Mouse (Mus musculus) liver, postnatal 0 days (tissue): ENCODE data around the gene D430019H16Rik. TPM values are rescaled to one million over a fixed set of nuclear protein-coding genes. Genes with fewer than 3 reads are reported as not detected.

Source experiments
- ATAC-seq: fragments of 200-750 bp; cut with Nextera tagmentation; 2 replicates; pipeline ENCODE4 v1.8.0; 2017; ENCODE audit warnings: mild to moderate bottlenecking, moderate library complexity
- DNase-seq: peaks from one replicate; pipeline ENCODE4 v3.0.0-alpha.2; 2016
- H3K27ac ChIP-seq: fragments of 300-500 bp; sonication (generic); 2 replicates; pipeline ENCODE4 v1.5.1; 2014; ENCODE audit warnings: antibody characterized with exemption, moderate library complexity, mild to moderate bottlenecking, low read depth
- H3K27me3 ChIP-seq: fragments of 300-500 bp; sonication (generic); 2 replicates; pipeline ENCODE4 v1.6.1; 2014; ENCODE audit warnings: low read length, control low read depth, mixed read lengths; ENCODE audit not compliant: insufficient read depth
- H3K36me3 ChIP-seq: fragments of 300-500 bp; sonication (generic); replicated peaks from 2 replicates; pipeline ENCODE4 v1.6.1; 2014; ENCODE audit warnings: mild to moderate bottlenecking, control low read depth, low read length, moderate library complexity, mixed read lengths; ENCODE audit not compliant: insufficient read depth
- H3K4me1 ChIP-seq: fragments of 300-500 bp; sonication (generic); 2 replicates; pipeline ENCODE4 v1.6.1; 2014; ENCODE audit warnings: antibody characterized with exemption, mild to moderate bottlenecking, control low read depth; ENCODE audit not compliant: insufficient read depth
- H3K4me2 ChIP-seq: fragments of 300-500 bp; sonication (generic); 2 replicates; pipeline ENCODE4 v1.6.1; 2014; ENCODE audit warnings: low read depth, mild to moderate bottlenecking, low read length, moderate library complexity, mixed read lengths
- H3K4me3 ChIP-seq: fragments of 300-500 bp; sonication (generic); 2 replicates; pipeline ENCODE4 v1.5.1; 2014; ENCODE audit warnings: low read depth, low read length
- H3K9ac ChIP-seq: fragments of 300-500 bp; sonication (generic); replicated peaks from 2 replicates; pipeline ENCODE4 v1.6.1; 2014; ENCODE audit warnings: mild to moderate bottlenecking, moderate library complexity
- H3K9me3 ChIP-seq: fragments of 300-500 bp; sonication (generic); 2 replicates; pipeline ENCODE4 v1.6.1; 2016; ENCODE audit warnings: mild to moderate bottlenecking, control low read depth, low read length, mixed read lengths
- CTCF ChIP-seq: sonication (generic); IDR thresholded peaks from 2 replicates; pipeline ENCODE4 v1.5.1; 2016; ENCODE audit warnings: antibody characterized with exemption, low read depth
- EP300 ChIP-seq: IDR thresholded peaks from 2 replicates; pipeline ENCODE4 v1.6.1; 2016; ENCODE audit warnings: antibody characterized with exemption, low read depth, mild to moderate bottlenecking
- WGBS: fragments of 180-500 bp; shearing (Covaris S2); extraction: QIAGEN DNeasy Blood & Tissue Kit; methylation state at CpG from one replicate; pipeline ENCODE4 v1.1.7; 2014; ENCODE audit not compliant: insufficient replicate concordance; 5-methylcytosine and 5-hydroxymethylcytosine counted together
- polyA plus RNA-seq: library from polyadenylated mRNA; unstranded; fragments of >200 nt; fragmentation: Nextera tagmentation; extraction: Ambion mirVana; gene quantifications from 2 replicates; pipeline ENCODE4 v1.2.1, GENCODE M21; 2015

Gene D430019H16Rik
- polyA plus RNA-seq, 1 experiment from 2014 or later: 0.05 TPM

GRCm38 (mm10) chr12:105526829-105527228 is 73.2 kb downstream of the D430019H16Rik start:
- no peaks in the 10 kb centered on the region for H3K36me3 ChIP-seq
- no peak overlapping the region for H3K9ac ChIP-seq
- H3K27me3 ChIP-seq: no peaks in the 10 kb centered on the region
- no peak overlapping the region for H3K4me3 ChIP-seq
- no peak for TF ChIP-seq EP300
- no peak for TF ChIP-seq CTCF
- H3K4me1 ChIP-seq: no peaks in the 10 kb centered on the region
- H3K27ac ChIP-seq: no peak overlapping the region
- H3K9me3 ChIP-seq: no peaks in the 10 kb centered on the region
- WGBS: 67% methylated on average over 5 of the region's 5 CpGs
- no peak overlapping the region for H3K4me2 ChIP-seq
- ATAC-seq (no peak), DNase-seq (no peak)

GRCm38 (mm10) chr12:105529545-105529944 is 75.9 kb downstream of the D430019H16Rik start:
- WGBS: 31% methylated on average over 9 of the region's 9 CpGs

DNA sequence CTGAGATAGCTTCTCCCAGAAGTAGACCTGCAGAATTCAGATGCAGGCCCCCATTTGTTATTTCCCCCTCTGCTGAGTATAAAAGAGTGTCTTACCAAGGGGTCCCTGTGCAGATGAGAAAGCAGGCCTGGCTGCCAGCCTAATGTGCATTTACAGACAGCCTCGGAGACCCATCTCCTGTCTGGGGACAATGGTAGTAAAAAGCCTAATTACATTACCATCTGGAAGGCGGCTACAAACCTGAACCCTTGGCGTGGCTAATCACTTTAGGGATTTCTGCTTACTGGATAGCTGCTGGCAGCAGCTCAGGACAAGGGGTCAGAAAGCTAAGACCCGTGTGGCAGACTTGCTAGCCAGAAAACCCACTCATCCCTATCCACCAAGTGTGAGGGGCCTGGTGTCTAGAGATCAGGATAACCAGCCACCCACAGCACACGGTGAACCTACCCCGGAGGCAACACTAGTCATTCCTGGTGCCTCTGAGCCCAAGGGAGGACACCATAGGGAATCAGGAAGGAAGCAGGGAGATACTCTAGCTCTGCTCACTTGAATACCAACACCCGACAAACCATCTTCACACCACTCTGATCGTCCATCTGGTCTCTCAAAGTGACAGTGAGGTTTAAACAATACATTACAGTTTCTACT is 78.2 kb downstream of the D430019H16Rik start:
- TF ChIP-seq CTCF (no peak), EP300 (no peak)
- no peak for ATAC-seq
- Histone ChIP-seq H3K4me1 (0 out of 2 replicates have a peak, but pooled peaks cover 3% of the 10 kb centered on the region), H3K4me2 (no peak overlapping the region), H3K9me3 (no peaks in the 10 kb centered on the region), H3K27me3 (no peaks in the 10 kb centered on the region), H3K4me3 (no peak overlapping the region), H3K27ac (no peak overlapping the region), H3K36me3 (no peaks in the 10 kb centered on the region), H3K9ac (no peak overlapping the region)
- 60% methylated on average over 8 of the region's 8 CpGs for WGBS
- DNase-seq: no peak

More at GRCm38 (mm10) chr12:105529545-105529944, 75.9 kb downstream of the D430019H16Rik start:
- no peaks in the 10 kb centered on the region for H3K27me3 ChIP-seq
- H3K36me3 ChIP-seq: no peaks in the 10 kb centered on the region
- no peaks in the 10 kb centered on the region for H3K9me3 ChIP-seq
- ATAC-seq (no peak), DNase-seq (no peak)
- no peak overlapping the region for H3K4me3 ChIP-seq
- no peak overlapping the region for H3K4me2 ChIP-seq
- no peak for TF ChIP-seq EP300
- TF ChIP-seq CTCF: no peak
- H3K9ac ChIP-seq: no peak overlapping the region
- H3K4me1 ChIP-seq: no peaks in the 10 kb centered on the region
- H3K27ac ChIP-seq: no peak overlapping the region

DNA sequence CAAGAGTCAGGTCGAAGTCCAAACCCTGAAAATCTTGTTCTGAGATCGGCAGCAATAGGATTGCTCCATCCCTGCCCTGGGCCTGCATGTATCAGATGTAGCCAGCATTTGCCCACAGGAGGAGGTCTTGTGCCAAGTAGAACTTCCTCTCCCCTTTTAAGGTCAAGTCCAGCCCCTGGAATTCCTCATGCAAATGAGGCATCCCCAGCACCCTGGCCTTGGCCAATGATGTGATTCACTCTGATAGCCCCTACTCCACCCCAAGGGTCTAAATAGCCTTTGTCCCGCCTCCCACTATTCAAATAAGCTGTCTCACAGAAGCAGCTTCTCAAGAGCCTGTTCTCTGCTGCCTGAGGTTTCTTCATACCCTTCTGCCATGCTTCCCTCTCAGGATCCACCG is 81.2 kb downstream of the D430019H16Rik start:
- Histone ChIP-seq H3K9me3 (no peaks in the 10 kb centered on the region), H3K4me1 (0 out of 2 replicates have a peak, but pooled peaks cover 3% of the 10 kb centered on the region), H3K27me3 (no peaks in the 10 kb centered on the region), H3K4me2 (no peak overlapping the region), H3K4me3 (no peak overlapping the region), H3K36me3 (no peaks in the 10 kb centered on the region), H3K9ac (no peak overlapping the region), H3K27ac (no peak overlapping the region)
- no peak for DNase-seq
- TF ChIP-seq CTCF: no peak
- TF ChIP-seq EP300: no peak
- no peak for ATAC-seq
- 66% methylated on average over 4 of the region's 4 CpGs for WGBS

GRCm38 (mm10) chr12:105535968-105536760 is 82.5 kb downstream of the D430019H16Rik start:
- Histone ChIP-seq H3K27me3 (no peaks in the 10 kb centered on the region), H3K4me2 (no peak overlapping the region), H3K9me3 (no peaks in the 10 kb centered on the region), H3K27ac (no peak overlapping the region), H3K36me3 (no peaks in the 10 kb centered on the region), H3K4me3 (no peak overlapping the region), H3K4me1 (0 out of 2 replicates have a peak, but pooled peaks cover 3% of the 10 kb centered on the region), H3K9ac (no peak overlapping the region)
- DNase-seq: no peak
- WGBS: 48% methylated on average over 13 of the region's 13 CpGs
- no peak for TF ChIP-seq CTCF
- TF ChIP-seq EP300: no peak
- no peak for ATAC-seq

DNA sequence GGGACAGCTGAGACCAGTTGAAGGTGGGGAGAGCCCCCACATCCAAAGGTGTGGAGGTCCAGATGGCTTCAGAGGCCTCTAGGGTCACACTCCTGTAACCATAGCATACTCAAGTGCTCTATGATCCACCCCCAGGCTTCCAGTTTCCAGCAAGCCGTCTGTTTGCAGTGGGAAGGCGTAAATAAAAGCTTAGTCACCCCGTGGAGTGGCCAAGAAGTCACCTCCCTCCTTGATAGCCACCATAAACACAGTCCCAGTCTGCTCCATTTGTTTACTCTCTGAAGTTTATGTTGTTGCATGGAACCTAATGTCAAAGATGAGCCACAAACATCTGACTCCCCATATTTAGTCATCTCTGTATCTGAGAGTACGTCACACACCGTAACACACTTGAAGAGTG is 83.5 kb downstream of the D430019H16Rik start:
- Histone ChIP-seq H3K4me1 (0 out of 2 replicates have a peak, but pooled peaks cover 3% of the 10 kb centered on the region), H3K4me3 (no peak overlapping the region), H3K9me3 (no peaks in the 10 kb centered on the region), H3K4me2 (no peak overlapping the region), H3K27me3 (no peaks in the 10 kb centered on the region), H3K27ac (no peak overlapping the region), H3K9ac (no peak overlapping the region), H3K36me3 (no peaks in the 10 kb centered on the region)
- TF ChIP-seq CTCF (no peak), EP300 (no peak)
- 49% methylated on average over 5 of the region's 5 CpGs for WGBS
- ATAC-seq: no peak
- DNase-seq: no peak
